Mouse (Mus musculus) WW6 (cell line): Measurements from ENCODE around the gene Gm49395.

ENCODE experiments used
- DNase-seq: peaks from one replicate; pipeline ENCODE4 v3.0.0-alpha.2; 2013; ENCODE audit warnings: low read depth, low spot score

Gm49395 gene

GRCm38 (mm10) chr13:114992260-114993014 lies 109.3 kb downstream of the Gm49395 start:
- DNase-seq, result no peak

GRCm38 (mm10) chr13:114987668-114988067 lies 114.1 kb downstream of the Gm49395 start:
- DNase-seq, result no peak

GRCm38 (mm10) chr13:114987161-114987560 lies 114.6 kb downstream of the Gm49395 start:
- DNase-seq, result no peak
